Mouse (Mus musculus) limb, embryonic 13.5 days (tissue): ENCODE results near the gene Hinfp. TPM values are rescaled to one million over a fixed set of nuclear protein-coding genes. Genes with fewer than 3 reads are reported as not detected.
A peak's percentile ranks its signal among the peaks of the same experiment; 100 is the strongest.
"Not testable (repeated sequence)": the region's sequence is repeated elsewhere in the genome, so short reads cannot be mapped to it uniquely, and the experiment has no call there.

Experiments
- ATAC-seq: fragments of 200-750 bp; cut with Nextera tagmentation; 2 replicates; pipeline ENCODE4 v1.8.0; 2017; ENCODE audit warnings: low read depth, moderate number of reproducible peaks, moderate TSS enrichment; ENCODE audit not compliant: low FRiP score
- H3K27ac ChIP-seq: fragments of 300-500 bp; sonication (generic); 2 replicates; pipeline ENCODE4 v1.5.1; 2015; ENCODE audit warnings: inconsistent platforms, mild to moderate bottlenecking, moderate library complexity
- H3K27me3 ChIP-seq: fragments of 300-500 bp; sonication (generic); 2 replicates; pipeline ENCODE4 v1.6.1; 2015; ENCODE audit warnings: mild to moderate bottlenecking, inconsistent platforms
- H3K36me3 ChIP-seq: fragments of 300-500 bp; sonication (generic); 2 replicates; pipeline ENCODE4 v1.6.1; 2015; ENCODE audit warnings: inconsistent platforms, mild to moderate bottlenecking, moderate library complexity
- H3K4me1 ChIP-seq: fragments of 300-500 bp; sonication (generic); 2 replicates; pipeline ENCODE4 v1.6.1; 2015; ENCODE audit warnings: inconsistent platforms
- H3K4me2 ChIP-seq: fragments of 300-500 bp; sonication (generic); replicated peaks from 2 replicates; pipeline ENCODE4 v1.6.1; 2015; ENCODE audit warnings: inconsistent platforms, mild to moderate bottlenecking, moderate library complexity
- H3K4me3 ChIP-seq: fragments of 300-500 bp; sonication (generic); 2 replicates; pipeline ENCODE4 v1.5.1; 2015; ENCODE audit warnings: moderate library complexity, mild to moderate bottlenecking, inconsistent platforms
- H3K9ac ChIP-seq: fragments of 300-500 bp; sonication (generic); 2 replicates; pipeline ENCODE4 v1.6.1; 2015; ENCODE audit warnings: mild to moderate bottlenecking, inconsistent platforms
- H3K9me3 ChIP-seq: fragments of 300-500 bp; sonication (generic); 2 replicates; pipeline ENCODE4 v1.6.1; 2016; ENCODE audit warnings: inconsistent platforms
- WGBS: fragments of 180-500 bp; shearing (Covaris S2); methylation state at CpG from one replicate; pipeline ENCODE4 v1.1.7; 2015; 5-methylcytosine and 5-hydroxymethylcytosine counted together
- polyA plus RNA-seq: library from polyadenylated mRNA; unstranded; fragments of >200 nt; fragmentation: Nextera tagmentation; extraction: Ambion mirVana; gene quantifications from 2 replicates; pipeline ENCODE4 v1.2.1, GENCODE M21; 2015

Hinfp gene
- polyA plus RNA-seq, 1 experiment from 2014 or later = 29.6 TPM

DNA sequence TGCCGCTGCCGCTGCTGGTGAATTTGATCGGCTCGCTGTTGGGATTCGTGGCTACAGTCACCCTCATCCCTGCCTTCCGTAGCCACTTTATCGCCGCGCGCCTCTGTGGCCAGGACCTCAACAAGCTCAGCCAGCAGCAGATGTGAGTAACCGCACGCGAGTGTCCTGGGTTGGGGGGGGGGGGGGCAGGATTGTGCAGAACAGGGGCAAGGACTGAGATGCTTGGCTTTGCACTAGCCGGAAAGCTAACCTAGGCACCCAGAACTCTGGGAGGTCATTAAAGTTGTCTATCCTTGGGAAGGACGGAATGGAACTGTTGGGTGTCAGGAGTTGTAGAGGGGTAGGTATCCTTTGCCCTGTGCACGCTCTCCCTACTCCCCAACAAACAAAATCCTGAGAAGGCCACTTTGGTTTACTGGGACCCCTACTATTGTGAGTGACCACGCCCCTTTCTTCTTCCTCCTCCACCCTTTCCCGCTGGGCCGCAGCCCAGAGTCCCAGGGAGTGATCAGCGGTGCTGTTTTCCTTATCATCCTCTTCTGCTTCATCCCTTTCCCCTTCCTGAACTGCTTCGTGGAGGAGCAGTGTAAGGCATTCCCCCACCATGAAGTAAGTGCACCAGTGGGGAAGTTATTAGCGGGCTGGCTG lies 21.7 kb upstream of the Hinfp start:
- Histone ChIP-seq H3K27ac (peak overlapping the region; percentile 87), H3K36me3 (peaks cover 38% of the 10 kb centered on the region), H3K27me3 (no peaks in the 10 kb centered on the region), H3K9ac (peak overlapping the region; percentile 90), H3K4me3 (peak overlapping the region; percentile 79), H3K4me1 (peaks cover 13% of the 10 kb centered on the region), H3K4me2 (peak overlapping the region; percentile 89), H3K9me3 (no peaks in the 10 kb centered on the region)
- under 1% methylated on average over 22 of the region's 22 CpGs for WGBS
- peak; percentile 33; the same call in 1 of the 2 replicates for ATAC-seq

DNA sequence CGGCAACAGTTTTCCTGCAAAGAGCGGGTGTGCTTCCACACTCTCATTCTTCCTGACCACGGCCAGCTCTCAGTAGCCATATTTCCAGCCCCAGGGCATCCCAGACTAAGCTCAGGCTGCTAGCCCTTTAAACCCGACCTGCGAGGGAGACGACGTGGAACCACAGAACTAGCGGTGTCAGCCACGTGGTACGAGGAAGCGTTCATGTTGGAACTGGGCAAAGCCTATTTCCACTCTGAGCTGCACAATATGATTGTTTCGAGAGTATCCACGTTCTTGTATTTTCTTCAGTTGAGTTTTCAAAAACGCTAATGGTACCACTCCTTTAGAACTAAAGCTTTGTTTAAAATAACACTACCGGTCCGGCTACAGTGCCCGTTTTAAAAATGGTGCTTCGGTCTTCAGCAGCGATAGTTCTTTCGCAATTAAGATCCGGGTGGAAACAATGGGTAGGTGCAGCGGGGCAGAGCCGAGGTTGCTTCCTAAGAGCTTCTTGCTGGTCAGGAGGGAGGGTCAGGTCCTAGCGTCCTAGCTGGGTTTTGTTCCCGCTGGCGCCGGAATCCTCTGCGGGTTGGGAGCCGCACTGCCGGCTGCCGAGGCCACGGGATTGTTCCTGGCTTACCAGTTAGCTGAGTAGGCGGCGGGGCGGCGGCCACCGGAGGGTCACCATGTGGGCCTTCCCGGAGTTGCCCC lies 21.0 kb upstream of the Hinfp start:
- peak overlapping the region; percentile 79 for H3K4me3 ChIP-seq
- H3K4me2 ChIP-seq = peak overlapping the region; percentile 89
- peak; percentile 91 for ATAC-seq
- H3K4me1 ChIP-seq = peaks cover 13% of the 10 kb centered on the region
- H3K27ac ChIP-seq = peak overlapping the region; percentile 87
- H3K9me3 ChIP-seq = no peaks in the 10 kb centered on the region
- WGBS = under 1% methylated on average over 38 of the region's 38 CpGs
- H3K36me3 ChIP-seq = peaks cover 32% of the 10 kb centered on the region
- H3K27me3 ChIP-seq = no peaks in the 10 kb centered on the region
- peak overlapping the region; percentile 90 for H3K9ac ChIP-seq

DNA sequence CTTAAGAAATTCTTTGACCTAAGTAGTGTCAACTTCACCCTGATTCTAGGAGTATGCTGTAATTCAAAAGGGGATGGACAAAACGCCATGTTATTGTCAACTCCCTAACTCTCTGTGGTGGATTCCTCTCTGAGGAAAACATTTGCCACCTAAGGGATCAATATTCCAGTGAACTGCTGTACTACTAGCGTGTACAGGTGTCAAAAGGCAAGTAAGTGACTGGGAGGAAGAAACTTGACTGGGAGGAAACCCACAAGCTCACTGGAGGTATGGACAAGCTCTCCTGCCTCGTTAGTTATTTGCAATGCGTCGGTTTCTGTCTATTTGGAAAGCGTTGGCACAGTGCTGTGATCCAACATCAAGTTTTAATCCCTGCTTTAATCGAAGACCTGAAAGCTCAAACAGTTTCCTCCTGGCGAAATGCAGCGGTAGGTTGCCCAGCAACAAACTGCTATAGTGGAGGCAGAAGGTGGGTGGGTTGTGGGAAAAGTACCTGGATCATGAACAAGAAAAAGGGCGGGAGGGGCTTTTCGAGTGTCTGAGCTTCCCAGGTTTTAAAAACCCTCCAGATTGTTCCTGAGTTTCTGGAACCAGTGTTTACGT lies 20.4 kb upstream of the Hinfp start, which contains the start of gene Dpagt1:
TSS of gene Dpagt1 (plus strand) at position 252 of the 603 bp plus-strand sequence.
- 3% methylated on average over 12 of the region's 12 CpGs for WGBS

DNA sequence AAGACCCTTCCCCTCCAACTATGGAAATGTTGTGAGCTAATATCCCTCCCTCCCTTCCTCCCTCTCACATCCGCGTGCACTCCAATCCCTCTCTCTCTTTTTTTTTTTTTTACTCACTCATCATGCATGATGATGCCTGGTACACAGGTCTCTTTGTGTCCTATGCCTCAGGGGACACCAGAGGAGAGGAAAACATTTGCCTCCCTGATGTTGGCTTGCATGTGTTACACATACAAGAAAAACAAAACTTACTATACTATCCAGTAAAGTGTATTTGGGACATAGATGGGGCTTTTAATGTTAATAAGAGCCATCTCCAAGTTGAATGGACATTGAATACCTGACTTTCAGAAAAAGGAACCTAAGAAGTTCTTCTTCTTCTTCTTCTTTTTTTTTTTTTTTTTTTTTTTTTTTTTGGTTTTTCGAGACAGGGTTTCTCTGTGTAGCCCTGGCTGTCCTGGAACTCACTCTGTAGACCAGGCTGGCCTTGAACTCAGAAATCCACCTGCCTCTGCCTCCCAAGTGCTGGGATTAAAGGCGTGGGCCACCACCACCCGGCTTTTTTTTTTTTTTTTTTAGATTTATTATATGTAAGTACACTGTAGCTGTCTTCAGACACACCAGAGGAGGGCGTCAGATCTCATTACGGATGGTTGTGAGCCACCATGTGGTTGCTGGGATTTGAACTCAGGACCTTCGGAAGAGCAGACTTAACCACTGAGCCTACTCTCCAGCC lies 19.7 kb upstream of the Hinfp start:
- not testable (repeated sequence) for H3K27me3 ChIP-seq, H3K27ac ChIP-seq, ATAC-seq, H3K9me3 ChIP-seq
- Histone ChIP-seq H3K4me3 (peak overlapping the region; percentile 79), H3K9ac (peak overlapping the region; percentile 90; the same call in 1 of the 2 replicates), H3K36me3 (peaks cover 19% of the 10 kb centered on the region), H3K4me2 (peak overlapping the region; percentile 89), H3K4me1 (peaks cover 19% of the 10 kb centered on the region)
- whole genome bisulfite sequencing = 82% methylated on average over 7 of the region's 8 CpGs

More for the DNA sequence above, 20.4 kb upstream of the Hinfp start, which contains the start of gene Dpagt1:
- Histone ChIP-seq H3K9ac (peak within 1 kb of the TSS; percentile 90), H3K27me3 (no peaks in the 10 kb centered on the region), H3K4me2 (peak within 1 kb of the TSS; percentile 89), H3K36me3 (peaks cover 26% of the 10 kb centered on the region), H3K4me3 (peak within 1 kb of the TSS; percentile 79), H3K9me3 (no peaks in the 10 kb centered on the region), H3K27ac (peak within 1 kb of the TSS; percentile 87), H3K4me1 (peaks cover 15% of the 10 kb centered on the region)
- peak; percentile 57 for ATAC-seq

DNA sequence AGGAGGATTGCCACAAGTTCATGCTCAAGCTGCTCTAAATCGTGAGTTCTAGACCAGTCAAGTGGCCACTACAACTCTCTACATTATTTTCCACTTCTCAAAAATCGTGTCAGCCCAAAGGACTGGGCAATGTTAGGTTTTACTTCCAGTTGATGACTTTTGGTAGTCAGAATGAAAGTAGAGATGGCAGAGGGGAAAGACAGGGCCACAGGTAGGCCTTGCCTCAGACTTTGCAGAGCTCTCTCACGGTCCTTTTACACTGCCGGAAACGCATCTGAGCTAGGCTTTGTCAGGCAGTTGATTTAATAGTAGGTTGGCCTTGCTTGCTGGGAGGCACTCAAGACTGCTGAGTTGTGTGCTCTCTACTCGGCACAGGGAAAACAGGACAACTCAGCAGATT lies 18.7 kb upstream of the Hinfp start:
- H3K27me3 ChIP-seq = no peaks in the 10 kb centered on the region
- H3K4me2 ChIP-seq = no peak overlapping the region
- ATAC-seq = no peak
- no peaks in the 10 kb centered on the region for H3K9me3 ChIP-seq
- H3K9ac ChIP-seq = no peak overlapping the region
- H3K4me1 ChIP-seq = peaks cover 23% of the 10 kb centered on the region
- H3K27ac ChIP-seq = no peak overlapping the region
- 76% methylated on average over 6 of the region's 6 CpGs for whole genome bisulfite sequencing
- H3K4me3 ChIP-seq = no peak overlapping the region
- H3K36me3 ChIP-seq = peaks cover 9% of the 10 kb centered on the region

DNA sequence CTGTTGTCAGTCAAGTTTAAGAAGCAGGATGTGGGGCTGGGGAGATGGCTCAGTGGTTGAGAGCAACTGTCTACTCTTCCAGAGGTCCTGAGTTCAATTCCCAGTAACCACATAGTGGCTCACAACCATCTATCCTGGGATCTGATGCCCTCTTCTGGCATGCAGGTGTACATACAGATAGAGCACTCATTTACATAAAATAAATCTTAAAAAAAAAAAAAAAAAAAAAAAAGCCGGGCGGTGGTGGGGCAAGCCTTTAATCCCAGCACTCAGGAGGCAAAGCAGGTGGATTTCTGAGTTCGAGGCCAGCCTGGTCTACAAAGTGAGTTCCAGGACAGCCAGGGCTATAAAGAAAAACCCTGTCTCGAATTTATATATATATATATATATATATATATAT lies 18.2 kb upstream of the Hinfp start:
- H3K4me3 ChIP-seq, H3K36me3 ChIP-seq, H3K9me3 ChIP-seq, ATAC-seq, H3K4me2 ChIP-seq, H3K27me3 ChIP-seq, H3K9ac ChIP-seq, H3K27ac ChIP-seq: not testable (repeated sequence)
- peaks cover 27% of the 10 kb centered on the region for H3K4me1 ChIP-seq
- 85% methylated on average over 4 of the region's 4 CpGs for WGBS

DNA sequence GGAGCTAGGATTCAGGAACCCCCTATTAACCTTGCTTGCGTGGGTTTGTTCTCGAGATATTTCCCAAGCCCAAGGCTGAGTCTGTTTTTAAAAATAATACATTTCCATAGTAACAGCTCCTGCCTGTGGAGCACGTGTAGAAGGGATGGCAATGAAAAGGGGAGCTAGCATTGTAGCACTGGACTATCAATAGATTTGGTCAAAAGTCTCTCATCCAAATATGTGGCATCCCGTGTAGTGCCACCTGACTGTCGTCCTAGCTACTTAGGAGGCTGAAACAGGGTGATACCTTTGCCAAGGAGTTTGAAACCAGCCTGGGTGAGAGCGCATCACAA lies 15.3 kb upstream of the Hinfp start:
- Histone ChIP-seq H3K27ac (peak overlapping the region; percentile 61; the same call in 1 of the 2 replicates), H3K36me3 (peaks cover 14% of the 10 kb centered on the region), H3K9ac (peak overlapping the region; percentile 54), H3K4me1 (peaks cover 28% of the 10 kb centered on the region), H3K4me2 (peak overlapping the region; percentile 96), H3K9me3 (no peaks in the 10 kb centered on the region), H3K4me3 (peak overlapping the region; percentile 93), H3K27me3 (0 out of 2 replicates have a peak, but pooled peaks cover 3% of the 10 kb centered on the region)
- ATAC-seq = no peak
- WGBS = 22% methylated on average over 6 of the region's 6 CpGs

DNA sequence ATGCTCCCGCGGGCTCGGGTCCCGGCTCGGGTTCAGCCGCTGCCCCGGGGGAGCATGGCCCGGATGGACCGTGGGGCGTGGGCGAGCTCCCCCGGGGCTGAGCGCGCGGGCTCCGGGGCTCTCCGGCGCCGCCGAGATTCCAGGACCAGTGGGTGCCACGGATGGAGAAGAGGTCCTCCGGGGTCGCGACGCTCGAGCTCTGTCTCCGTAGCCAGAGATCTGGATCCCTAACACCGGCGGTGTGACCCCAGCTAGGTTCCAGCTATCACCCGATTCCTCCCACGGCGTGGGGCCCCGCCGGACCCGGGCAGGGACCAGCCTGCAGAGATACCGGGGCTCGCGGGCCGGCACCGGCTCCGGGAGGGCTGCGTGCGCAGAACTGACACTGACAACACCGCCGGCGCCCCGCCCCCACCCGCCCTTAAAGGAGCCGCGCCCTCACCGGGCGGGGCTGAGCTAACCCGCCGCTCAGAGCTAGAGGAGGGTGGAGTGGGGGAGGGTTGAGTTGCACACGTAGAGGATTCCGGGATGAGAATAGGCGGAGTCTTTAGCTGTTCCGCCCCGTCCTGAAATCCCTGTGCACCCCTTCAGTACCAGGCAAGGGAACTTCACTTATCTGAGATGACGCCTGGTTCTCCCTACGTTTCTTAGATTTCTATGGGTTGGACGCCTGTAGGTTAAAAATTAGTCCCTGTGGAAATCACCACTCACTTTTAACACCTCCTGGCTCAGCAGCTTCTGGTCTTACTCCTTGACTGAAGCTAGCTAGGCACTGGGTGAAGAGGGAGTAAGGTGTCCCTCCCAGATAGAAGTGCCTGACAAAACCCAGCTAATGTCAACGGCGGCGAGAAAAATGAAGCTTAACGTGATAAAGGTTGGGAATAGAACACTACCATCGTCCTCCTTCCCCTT lies 14.7 kb upstream of the Hinfp start, which contains the start of gene C2cd2l:
TSS of gene C2cd2l (minus strand) at position 399 of the 912 bp plus-strand sequence.
- H3K36me3 ChIP-seq = peaks cover 20% of the 10 kb centered on the region
- peak within 1 kb of the TSS; percentile 96 for H3K4me2 ChIP-seq
- under 1% methylated on average over 67 of the region's 67 CpGs for WGBS
- no peaks in the 10 kb centered on the region for H3K9me3 ChIP-seq
- H3K27me3 ChIP-seq = 0 out of 2 replicates have a peak, but pooled peaks cover 3% of the 10 kb centered on the region
- H3K4me1 ChIP-seq = peaks cover 25% of the 10 kb centered on the region
- peak within 1 kb of the TSS; percentile 90 for H3K9ac ChIP-seq
- ATAC-seq = peak; percentile 97
- peak within 1 kb of the TSS; percentile 61 for H3K27ac ChIP-seq
- peak within 1 kb of the TSS; percentile 93 for H3K4me3 ChIP-seq

DNA sequence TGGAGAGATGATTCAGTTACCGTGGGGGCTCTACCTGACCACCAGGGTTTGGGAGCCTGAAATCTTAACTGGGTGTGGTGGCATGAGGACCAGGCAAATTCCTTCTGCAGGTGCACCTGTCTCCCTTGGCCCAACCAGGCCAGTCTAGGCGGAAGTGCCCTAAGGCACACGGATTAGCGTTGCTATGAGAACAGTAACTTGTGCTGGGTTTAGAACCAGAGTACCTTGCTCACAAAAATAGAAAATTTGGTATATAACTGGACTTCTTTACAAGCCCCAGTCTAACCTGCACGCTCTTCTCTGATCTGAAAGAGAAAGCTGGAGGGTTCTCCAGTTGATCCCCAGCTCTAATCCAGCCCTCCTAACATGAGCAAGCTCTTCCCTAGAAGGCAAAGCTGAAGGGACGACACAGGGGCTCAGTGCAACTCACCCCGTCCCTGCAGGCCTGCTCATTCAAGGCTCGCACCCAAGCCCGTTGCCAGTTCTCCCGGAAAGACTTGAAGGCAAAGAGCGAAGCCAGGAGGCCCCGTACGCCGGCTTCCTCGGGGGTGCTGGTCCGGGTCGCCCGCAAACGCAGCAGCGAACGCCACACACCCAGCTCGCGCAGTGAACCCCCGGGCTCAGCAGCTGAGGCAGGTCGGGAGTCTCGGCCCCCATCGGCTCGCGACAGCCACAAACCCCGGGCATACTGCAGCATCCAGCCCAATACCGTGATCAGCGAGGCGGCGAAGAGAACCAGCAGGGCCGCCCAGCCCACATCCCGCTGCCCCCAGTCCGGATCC lies 13.8 kb upstream of the Hinfp start:
- Histone ChIP-seq H3K27me3 (0 out of 2 replicates have a peak, but pooled peaks cover 3% of the 10 kb centered on the region), H3K27ac (peak overlapping the region; percentile 61; the same call in 1 of the 2 replicates), H3K36me3 (peaks cover 29% of the 10 kb centered on the region), H3K9me3 (no peaks in the 10 kb centered on the region), H3K4me3 (peak overlapping the region; percentile 93), H3K4me2 (peak overlapping the region; percentile 96), H3K9ac (peak overlapping the region; percentile 90), H3K4me1 (peaks cover 25% of the 10 kb centered on the region)
- WGBS = 2% methylated on average over 37 of the region's 37 CpGs
- ATAC-seq = no peak

DNA sequence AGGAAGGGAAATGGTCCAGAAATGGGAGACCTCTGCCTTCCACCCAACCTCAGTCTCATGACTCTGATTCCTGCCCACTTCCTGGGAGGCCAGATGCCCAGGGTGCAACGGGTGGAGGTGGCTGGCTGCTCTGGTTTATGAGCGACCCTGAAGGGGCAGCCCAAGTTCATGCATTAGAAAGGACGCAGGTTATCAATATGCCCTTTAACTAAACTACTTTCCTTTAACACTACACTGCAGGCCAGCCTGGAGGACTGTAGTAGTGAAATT lies 13.3 kb upstream of the Hinfp start:
- no peak for ATAC-seq
- peak overlapping the region; percentile 90 for H3K9ac ChIP-seq
- 32% methylated on average over 3 of the region's 3 CpGs for WGBS

More for the DNA sequence above, 13.3 kb upstream of the Hinfp start:
- 0 out of 2 replicates have a peak, but pooled peaks cover 3% of the 10 kb centered on the region for H3K27me3 ChIP-seq
- no peak overlapping the region for H3K27ac ChIP-seq
- peak overlapping the region; percentile 93 for H3K4me3 ChIP-seq
- H3K4me1 ChIP-seq = peaks cover 25% of the 10 kb centered on the region
- peak overlapping the region; percentile 96 for H3K4me2 ChIP-seq
- H3K36me3 ChIP-seq = peaks cover 34% of the 10 kb centered on the region
- H3K9me3 ChIP-seq = no peaks in the 10 kb centered on the region
